Mouse (Mus musculus): ENCODE measurements at regions not wholly inside any gene's neighbourhood (a gene's known extent, or its start where the extent isn't known, plus 50 kb on each side); places are given as distances from the start of the nearest gene placed in this dataset.

- TF ChIP-seq CTCF (conservative IDR thresholded peaks at IDR 0.05 in 1 of 2, IDR thresholded peaks at IDR 0.05 in 1 of 2; ENCODE audit: low read depth in 2 of 2, low read length in 2 of 2) (no peak), ZMIZ1 (IDR thresholded peaks at IDR 0.05; ENCODE audit: low read depth, low read length) (no peak), POLR2A (IDR thresholded peaks at IDR 0.05; ENCODE audit: low read depth, low read length) (no peak), HCFC1 (IDR thresholded peaks at IDR 0.05; ENCODE audit: low read depth, low read length) (no peak), NRF1 (IDR thresholded peaks at IDR 0.05; ENCODE audit: low read depth, low read length) (no peak), UBTF (IDR thresholded peaks at IDR 0.05; ENCODE audit: low read depth, low read length) (no peak), ZC3H11A (IDR thresholded peaks at IDR 0.05; ENCODE audit: low read depth, low read length) (no peak), EP300 (IDR thresholded peaks at IDR 0.05; ENCODE audit: low read length) (no peak), PAX5 (IDR thresholded peaks at IDR 0.05; ENCODE audit: low read length) (no peak), POLR2AphosphoS2 (IDR thresholded peaks at IDR 0.05; ENCODE audit: low read depth, low read length) (no peak), BHLHE40 (IDR thresholded peaks at IDR 0.05; ENCODE audit: low read depth, low read length) (no peak), ELF1 (IDR thresholded peaks at IDR 0.05; ENCODE audit: low read depth, low read length) (no peak), MAX (IDR thresholded peaks at IDR 0.05; ENCODE audit: low read length) (no peak)
Observed at GRCm38 (mm10) chr17:73022630-73023051, 85.1 kb upstream of the Lclat1 start.
